Mouse (Mus musculus): ENCODE results near the gene Zfp947.
"Not testable (repeated sequence)": the region's sequence is repeated elsewhere in the genome, so short reads cannot be mapped to it uniquely, and the experiment has no call there.

Zfp947 gene

GRCm38 (mm10) chr17:22165722-22166294 is at the start of gene Zfp947:
Gene Zfp947, minus strand, starts transcription at chr17:22166190.
- DNase-seq: peak; percentile 21

GRCm38 (mm10) chr17:22165304-22165703 is 686 bp downstream of the Zfp947 start:
- not testable (repeated sequence) for DNase-seq

- not testable (repeated sequence) for DNase-seq
These were observed 12.0 kb downstream of the Zfp947 start for GRCm38 (mm10) chr17:22153951-22154350.

- no peak for DNase-seq
These were observed 47.2 kb downstream of the Zfp947 start for GRCm38 (mm10) chr17:22118770-22119169.

Measured in thymus, postnatal 25 days (tissue).